Mouse (Mus musculus): ENCODE data around the gene Trabd2b. TPM values are rescaled to one million over a fixed set of nuclear protein-coding genes. Genes with fewer than 3 reads are reported as not detected.

The Trabd2b gene
- polyA plus RNA-seq, 1 experiment from 2014 or later = 5.0 TPM

GRCm38 (mm10) chr4:114442661-114443060 lies 36.1 kb downstream of the Trabd2b start:
- Histone ChIP-seq H3K27me3 (ENCODE audit: control insufficient read depth, insufficient read depth, low read length) (no peaks in the 10 kb centered on the region), H3K9ac (ENCODE audit: low read depth, low read length) (no peak overlapping the region), H3K27ac (ENCODE audit: low read depth, low read length) (no peak overlapping the region), H3K9me3 (ENCODE audit: control insufficient read depth, low read length) (no peaks in the 10 kb centered on the region), H3K4me2 (replicated peaks; ENCODE audit: low read depth, low read length) (no peak overlapping the region), H3K36me3 (ENCODE audit: control insufficient read depth, insufficient read depth, low read length) (no peaks in the 10 kb centered on the region), H3K4me1 (ENCODE audit: control insufficient read depth, insufficient read depth, low read length) (no peaks in the 10 kb centered on the region), H3K4me3 (ENCODE audit: low read length) (no peak overlapping the region)
- no peak for ATAC-seq (ENCODE audit: low FRiP score, low TSS enrichment)
- WGBS = 72% methylated on average over 3 of the region's 3 CpGs

- H3K4me2 ChIP-seq (replicated peaks; ENCODE audit: low read depth, low read length) = no peak overlapping the region
These were observed 42.0 kb downstream of the Trabd2b start for GRCm38 (mm10) chr4:114448393-114449052.

GRCm38 (mm10) chr4:114453101-114453500 lies 46.6 kb downstream of the Trabd2b start:
- Histone ChIP-seq H3K4me1 (ENCODE audit: control insufficient read depth, insufficient read depth, low read length) (0 out of 2 replicates have a peak, but pooled peaks cover 8% of the 10 kb centered on the region), H3K27ac (ENCODE audit: low read depth, low read length) (no peak overlapping the region), H3K9ac (ENCODE audit: low read depth, low read length) (no peak overlapping the region), H3K36me3 (ENCODE audit: control insufficient read depth, insufficient read depth, low read length) (no peaks in the 10 kb centered on the region), H3K4me3 (ENCODE audit: low read length) (no peak overlapping the region), H3K4me2 (replicated peaks; ENCODE audit: low read depth, low read length) (no peak overlapping the region), H3K9me3 (ENCODE audit: control insufficient read depth, low read length) (no peaks in the 10 kb centered on the region), H3K27me3 (ENCODE audit: control insufficient read depth, insufficient read depth, low read length) (no peaks in the 10 kb centered on the region)
- no peak for ATAC-seq (ENCODE audit: low FRiP score, low TSS enrichment)
- WGBS = 56% methylated on average over 3 of the region's 3 CpGs

More at GRCm38 (mm10) chr4:114448393-114449052, 42.0 kb downstream of the Trabd2b start:
- no peak overlapping the region for H3K4me3 ChIP-seq (ENCODE audit: low read length)
- no peaks in the 10 kb centered on the region for H3K27me3 ChIP-seq (ENCODE audit: control insufficient read depth, insufficient read depth, low read length)
- H3K9me3 ChIP-seq (ENCODE audit: control insufficient read depth, low read length) = no peaks in the 10 kb centered on the region
- H3K4me1 ChIP-seq (ENCODE audit: control insufficient read depth, insufficient read depth, low read length) = no peaks in the 10 kb centered on the region
- H3K9ac ChIP-seq (ENCODE audit: low read depth, low read length) = no peak overlapping the region
- 89% methylated on average over 9 of the region's 9 CpGs for WGBS
- H3K27ac ChIP-seq (ENCODE audit: low read depth, low read length) = no peak overlapping the region
- ATAC-seq (ENCODE audit: low FRiP score, low TSS enrichment) = no peak
- no peaks in the 10 kb centered on the region for H3K36me3 ChIP-seq (ENCODE audit: control insufficient read depth, insufficient read depth, low read length)

- Histone ChIP-seq H3K4me1 (ENCODE audit: control insufficient read depth, insufficient read depth, low read length) (0 out of 2 replicates have a peak, but pooled peaks cover 8% of the 10 kb centered on the region), H3K9ac (ENCODE audit: low read depth, low read length) (no peak overlapping the region), H3K4me3 (ENCODE audit: low read length) (no peak overlapping the region), H3K27me3 (ENCODE audit: control insufficient read depth, insufficient read depth, low read length) (no peaks in the 10 kb centered on the region), H3K27ac (ENCODE audit: low read depth, low read length) (no peak overlapping the region), H3K36me3 (ENCODE audit: control insufficient read depth, insufficient read depth, low read length) (no peaks in the 10 kb centered on the region), H3K4me2 (replicated peaks; ENCODE audit: low read depth, low read length) (no peak overlapping the region), H3K9me3 (ENCODE audit: control insufficient read depth, low read length) (no peaks in the 10 kb centered on the region)
- ATAC-seq (ENCODE audit: low FRiP score, low TSS enrichment) = peak; percentile 43; the same call in 1 of the 2 replicates
- 63% methylated on average over 4 of the region's 4 CpGs for whole genome bisulfite sequencing
These were observed 47.5 kb downstream of the Trabd2b start for GRCm38 (mm10) chr4:114454016-114454415.

GRCm38 (mm10) chr4:114454495-114455186 lies 48.1 kb downstream of the Trabd2b start:
- peak; percentile 61; the same call in 1 of the 2 replicates for ATAC-seq (ENCODE audit: low FRiP score, low TSS enrichment)

GRCm38 (mm10) chr4:114457111-114457510 lies 50.6 kb downstream of the Trabd2b start:
- no peak for ATAC-seq (ENCODE audit: low FRiP score, low TSS enrichment)
- H3K4me2 ChIP-seq (replicated peaks; ENCODE audit: low read depth, low read length) = no peak overlapping the region
- H3K27me3 ChIP-seq (ENCODE audit: control insufficient read depth, insufficient read depth, low read length) = no peaks in the 10 kb centered on the region
- H3K4me1 ChIP-seq (ENCODE audit: control insufficient read depth, insufficient read depth, low read length) = peaks cover 20% of the 10 kb centered on the region; the same call in 1 of the 2 replicates
- no peak overlapping the region for H3K9ac ChIP-seq (ENCODE audit: low read depth, low read length)
- H3K9me3 ChIP-seq (ENCODE audit: control insufficient read depth, low read length) = no peaks in the 10 kb centered on the region
- H3K4me3 ChIP-seq (ENCODE audit: low read length) = no peak overlapping the region
- no peaks in the 10 kb centered on the region for H3K36me3 ChIP-seq (ENCODE audit: control insufficient read depth, insufficient read depth, low read length)
- no peak overlapping the region for H3K27ac ChIP-seq (ENCODE audit: low read depth, low read length)
- 83% methylated on average over 2 of the region's 2 CpGs for WGBS

More at GRCm38 (mm10) chr4:114454495-114455186, 48.1 kb downstream of the Trabd2b start:
- no peak overlapping the region for H3K4me2 ChIP-seq (replicated peaks; ENCODE audit: low read depth, low read length)
- H3K27ac ChIP-seq (ENCODE audit: low read depth, low read length) = no peak overlapping the region
- H3K4me3 ChIP-seq (ENCODE audit: low read length) = no peak overlapping the region
- H3K9me3 ChIP-seq (ENCODE audit: control insufficient read depth, low read length) = no peaks in the 10 kb centered on the region
- H3K27me3 ChIP-seq (ENCODE audit: control insufficient read depth, insufficient read depth, low read length) = no peaks in the 10 kb centered on the region
- H3K4me1 ChIP-seq (ENCODE audit: control insufficient read depth, insufficient read depth, low read length) = peaks cover 11% of the 10 kb centered on the region; the same call in 1 of the 2 replicates
- no peaks in the 10 kb centered on the region for H3K36me3 ChIP-seq (ENCODE audit: control insufficient read depth, insufficient read depth, low read length)
- 56% methylated on average over 3 of the region's 3 CpGs for WGBS
- H3K9ac ChIP-seq (ENCODE audit: low read depth, low read length) = no peak overlapping the region

GRCm38 (mm10) chr4:114459591-114459990 lies 53.1 kb downstream of the Trabd2b start:
- no peaks in the 10 kb centered on the region for H3K9me3 ChIP-seq (ENCODE audit: control insufficient read depth, low read length)
- no peak overlapping the region for H3K27ac ChIP-seq (ENCODE audit: low read depth, low read length)
- H3K4me2 ChIP-seq (replicated peaks; ENCODE audit: low read depth, low read length) = no peak overlapping the region
- peaks cover 17% of the 10 kb centered on the region; the same call in 1 of the 2 replicates for H3K4me1 ChIP-seq (ENCODE audit: control insufficient read depth, insufficient read depth, low read length)
- H3K36me3 ChIP-seq (ENCODE audit: control insufficient read depth, insufficient read depth, low read length) = no peaks in the 10 kb centered on the region
- H3K9ac ChIP-seq (ENCODE audit: low read depth, low read length) = no peak overlapping the region
- WGBS = 69% methylated on average over 5 of the region's 5 CpGs
- H3K27me3 ChIP-seq (ENCODE audit: control insufficient read depth, insufficient read depth, low read length) = no peaks in the 10 kb centered on the region
- ATAC-seq (ENCODE audit: low FRiP score, low TSS enrichment) = no peak; the same call in 1 of the 2 replicates
- H3K4me3 ChIP-seq (ENCODE audit: low read length) = no peak overlapping the region

- Histone ChIP-seq H3K4me1 (ENCODE audit: control insufficient read depth, insufficient read depth, low read length) (peaks cover 12% of the 10 kb centered on the region; the same call in 1 of the 2 replicates), H3K9me3 (ENCODE audit: control insufficient read depth, low read length) (no peaks in the 10 kb centered on the region), H3K36me3 (ENCODE audit: control insufficient read depth, insufficient read depth, low read length) (no peaks in the 10 kb centered on the region), H3K4me3 (ENCODE audit: low read length) (no peak overlapping the region), H3K4me2 (replicated peaks; ENCODE audit: low read depth, low read length) (no peak overlapping the region), H3K9ac (ENCODE audit: low read depth, low read length) (no peak overlapping the region), H3K27ac (ENCODE audit: low read depth, low read length) (no peak overlapping the region), H3K27me3 (ENCODE audit: control insufficient read depth, insufficient read depth, low read length) (no peaks in the 10 kb centered on the region)
- 72% methylated on average over 5 of the region's 5 CpGs for WGBS
- no peak for ATAC-seq (ENCODE audit: low FRiP score, low TSS enrichment)
These were observed 53.9 kb downstream of the Trabd2b start for GRCm38 (mm10) chr4:114460401-114460800.

GRCm38 (mm10) chr4:114461093-114461492 lies 54.6 kb downstream of the Trabd2b start:
- no peaks in the 10 kb centered on the region for H3K27me3 ChIP-seq (ENCODE audit: control insufficient read depth, insufficient read depth, low read length)
- peaks cover 12% of the 10 kb centered on the region; the same call in 1 of the 2 replicates for H3K4me1 ChIP-seq (ENCODE audit: control insufficient read depth, insufficient read depth, low read length)
- no peak overlapping the region for H3K27ac ChIP-seq (ENCODE audit: low read depth, low read length)
- 85% methylated on average over 5 of the region's 5 CpGs for WGBS
- H3K9me3 ChIP-seq (ENCODE audit: control insufficient read depth, low read length) = no peaks in the 10 kb centered on the region
- ATAC-seq (ENCODE audit: low FRiP score, low TSS enrichment) = no peak
- no peak overlapping the region for H3K9ac ChIP-seq (ENCODE audit: low read depth, low read length)
- no peaks in the 10 kb centered on the region for H3K36me3 ChIP-seq (ENCODE audit: control insufficient read depth, insufficient read depth, low read length)
- H3K4me3 ChIP-seq (ENCODE audit: low read length) = no peak overlapping the region
- H3K4me2 ChIP-seq (replicated peaks; ENCODE audit: low read depth, low read length) = no peak overlapping the region
